Mouse (Mus musculus) megakaryocyte progenitor cell, adult 5-6 weeks (primary cell): ENCODE measurements around the gene Gal3st2c. TPM values are rescaled to one million over a fixed set of nuclear protein-coding genes. Genes with fewer than 3 reads are reported as not detected.
"Not testable (repeated sequence)": the region's sequence is repeated elsewhere in the genome, so short reads cannot be mapped to it uniquely, and the experiment has no call there.

Source experiments
- ATAC-seq: replicated peaks from 2 replicates; pipeline ENCODE4 v1.8.0; 2016; ENCODE audit warnings: mild to moderate bottlenecking, moderate TSS enrichment, inconsistent platforms; ENCODE audit not compliant: poor library complexity
- total RNA-seq, 2 experiments: library from RNA; stranded (forward) in 1 of 2; stranded (reverse) in 1 of 2; fragments of 157-497, 149-512 nt in 1 of 2; fragments of 200-1000 nt in 1 of 2; gene quantifications; 2 replicates each; pipeline versions ENCODE4 v1.2.3 to v1.2.4; 2015 to 2017

Gene Gal3st2c
- total RNA-seq, 2 experiments from 2014 or later = not detected

DNA sequence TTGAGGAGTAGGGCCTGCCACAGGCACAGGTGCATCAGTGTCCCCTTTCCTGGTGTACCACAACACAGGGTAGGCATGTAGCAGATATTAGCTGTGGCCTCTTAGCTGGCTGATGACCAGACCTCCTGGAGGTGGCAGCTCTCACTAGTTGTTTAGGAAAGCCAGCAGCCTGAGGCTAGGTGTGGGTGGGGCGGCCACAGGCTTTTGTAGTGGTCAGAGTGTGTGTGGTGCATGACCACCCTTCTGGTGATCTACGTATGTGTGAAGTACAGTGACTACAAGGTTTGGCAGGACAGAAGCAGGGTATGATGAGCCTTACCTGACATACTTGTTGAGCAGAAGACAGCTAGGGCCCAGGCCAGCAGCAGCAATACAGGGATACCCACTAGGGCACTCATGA, 50.1 kb downstream of the Gal3st2c start:
- no peak for ATAC-seq

DNA sequence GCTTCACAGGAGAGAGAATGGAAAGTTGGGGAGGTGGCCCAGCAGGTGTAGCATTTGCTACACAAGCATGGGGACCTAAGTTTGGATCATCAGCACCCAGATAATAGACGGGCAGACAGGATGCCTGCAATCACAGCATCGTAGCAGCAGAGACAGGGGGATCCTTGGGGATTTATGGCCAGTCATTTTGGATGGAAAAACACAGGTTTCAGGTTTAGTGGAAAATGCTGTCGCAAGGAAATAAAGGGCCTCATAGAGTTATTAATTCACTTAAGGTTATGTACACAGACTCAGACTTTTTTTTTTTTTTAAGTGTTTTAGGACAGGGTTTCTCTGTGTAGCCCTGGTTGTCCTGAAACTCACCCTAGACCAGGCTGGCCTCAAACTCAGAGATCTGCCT, 55.2 kb downstream of the Gal3st2c start:
- no peak for ATAC-seq

DNA sequence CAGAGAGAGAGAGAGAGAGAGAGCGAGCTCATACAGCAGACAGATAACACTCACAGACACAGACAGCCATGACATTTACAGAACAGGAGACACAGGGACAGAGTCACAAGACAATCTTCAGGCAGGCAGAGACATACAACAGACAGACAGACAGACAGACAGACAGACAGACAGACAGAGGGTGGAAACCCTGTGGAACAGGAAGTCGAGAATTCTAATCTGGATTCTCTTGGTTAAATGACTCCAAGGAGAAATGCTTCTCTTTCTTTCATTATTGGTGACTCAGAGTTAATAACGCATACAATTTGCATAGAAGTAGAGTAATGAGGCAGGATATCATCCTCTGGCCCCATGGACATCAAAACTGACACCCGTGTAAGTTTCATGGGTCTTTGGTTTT, 56.2 kb downstream of the Gal3st2c start:
- ATAC-seq = no peak

- no peak for ATAC-seq
Observed at GRCm38 (mm10) chr1:94051104-94051503, 60.8 kb downstream of the Gal3st2c start.

DNA sequence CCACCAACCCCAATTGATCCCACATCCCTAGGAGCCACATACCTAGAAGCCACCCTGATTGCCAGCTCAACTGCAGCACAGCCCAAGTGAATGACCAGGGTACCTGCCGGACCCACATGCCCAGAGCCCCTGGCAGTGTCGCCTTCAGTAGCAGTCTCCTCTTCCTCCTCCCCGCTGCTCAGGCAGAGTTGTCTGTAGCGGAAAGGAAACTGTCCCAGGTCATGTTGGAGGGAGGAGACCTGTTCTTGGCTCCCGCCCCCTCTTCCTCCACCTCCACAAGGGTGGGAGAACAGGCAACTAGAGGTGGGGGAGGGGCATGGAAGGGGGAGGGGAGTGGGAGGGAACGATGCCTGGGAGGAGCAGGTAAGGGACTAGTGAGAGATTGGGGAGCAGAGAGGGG, 62.1 kb downstream of the Gal3st2c start, which contains the start of gene Pdcd1:
Pdcd1 (minus strand) TSS at position 181 of the 400 bp plus-strand sequence.
- ATAC-seq = no peak

- ATAC-seq = peak; percentile 65
Observed at GRCm38 (mm10) chr1:94053530-94054216, 63.4 kb downstream of the Gal3st2c start.

DNA sequence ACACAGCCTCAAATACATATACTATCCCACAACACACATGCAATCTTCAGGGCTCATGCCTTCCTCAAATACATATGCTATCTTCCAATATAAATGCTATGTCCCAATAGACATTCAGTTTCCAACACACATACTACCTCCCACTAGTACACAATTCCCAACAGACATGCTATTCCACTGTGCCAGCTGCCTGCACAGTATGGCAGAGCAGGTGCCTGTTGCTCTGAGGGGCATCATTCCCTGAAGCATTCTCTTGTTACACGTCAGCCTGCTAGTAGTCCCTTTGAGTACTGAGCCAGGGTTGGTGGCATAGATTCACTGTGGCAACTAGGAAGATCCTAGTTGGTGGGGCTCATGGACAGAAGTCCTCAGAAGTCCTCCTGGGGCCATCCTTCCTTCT, 64.2 kb downstream of the Gal3st2c start:
- no peak for ATAC-seq

DNA sequence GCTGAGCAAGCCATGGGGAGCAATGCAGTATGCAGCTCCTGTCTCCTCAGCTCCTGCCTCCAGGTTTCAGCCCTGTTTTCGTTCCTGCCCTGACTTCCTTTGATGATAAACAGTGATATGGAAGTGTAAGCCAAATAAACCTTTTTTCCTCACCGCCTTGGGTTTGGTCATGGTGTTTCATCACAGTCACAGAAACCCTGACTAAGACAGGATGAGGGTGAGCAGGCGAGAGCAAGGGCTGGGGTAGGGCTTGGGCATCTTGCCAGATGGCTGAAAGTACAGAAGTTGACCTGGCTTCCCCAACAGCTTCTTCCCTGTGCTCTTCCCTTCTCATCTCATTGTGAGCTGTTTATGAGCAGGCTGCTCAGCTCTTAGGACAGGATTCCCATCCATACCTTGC, 65.7 kb downstream of the Gal3st2c start:
- peak; percentile 61 for ATAC-seq

DNA sequence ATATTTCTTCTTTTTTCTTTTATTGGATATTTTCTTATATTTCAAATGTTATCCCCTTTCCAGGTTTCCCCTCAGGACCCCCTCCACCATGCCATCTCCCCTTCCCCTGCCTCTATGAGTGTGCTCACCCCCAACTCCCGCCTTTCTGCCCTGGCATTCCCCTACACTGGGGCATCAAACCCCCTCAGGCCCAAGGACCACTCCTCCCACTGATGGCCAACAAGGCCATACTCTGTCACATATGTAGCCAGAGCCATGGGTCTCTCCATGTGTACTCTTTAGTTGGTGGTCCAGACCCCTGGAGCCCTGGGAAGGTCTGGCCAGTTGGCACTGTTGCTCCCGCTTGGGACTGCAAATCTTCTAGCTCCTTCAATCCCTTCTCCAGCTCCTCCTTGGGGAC, 67.1 kb downstream of the Gal3st2c start:
- no peak for ATAC-seq

GRCm38 (mm10) chr1:94058281-94058680, 68.0 kb downstream of the Gal3st2c start:
- not testable (repeated sequence) for ATAC-seq

Other genes starting within 250 kb of the Gal3st2c start
- gene Atg4b, start 239.0 kb upstream of the Gal3st2c start, total RNA-seq (2015) = 17.6 and 21.0 TPM in 2 replicates
- gene Atg4b, start 239.0 kb upstream of the Gal3st2c start, total RNA-seq (2017) = 50.7 and 58.5 TPM in 2 replicates
- gene Thap4, start 235.6 kb upstream of the Gal3st2c start, total RNA-seq (2015) = 40.9 and 47.0 TPM in 2 replicates
- gene Thap4, start 235.6 kb upstream of the Gal3st2c start, total RNA-seq (2017) = 21.0 and 26.2 TPM in 2 replicates
- gene Dtymk, start 188.6 kb upstream of the Gal3st2c start, total RNA-seq (2015) = 234 TPM in 2 replicates
- 229 and 230 TPM in 2 replicates for gene Dtymk, start 188.6 kb upstream of the Gal3st2c start, total RNA-seq (2017)
- 9.0 and 10.2 TPM in 2 replicates for gene Ing5, start 186.5 kb upstream of the Gal3st2c start, total RNA-seq (2015)
- gene Ing5, start 186.5 kb upstream of the Gal3st2c start, total RNA-seq (2017) = 38.3 and 42.8 TPM in 2 replicates
- gene D2hgdh, start 165.6 kb upstream of the Gal3st2c start, total RNA-seq (2015) = 11.5 and 14.4 TPM in 2 replicates
- gene D2hgdh, start 165.6 kb upstream of the Gal3st2c start, total RNA-seq (2017) = 16.5 and 17.0 TPM in 2 replicates
- gene Gal3st2, start 129.2 kb upstream of the Gal3st2c start, total RNA-seq (2015) = 0.15 TPM in 1 of 2 replicates, not detected in the other
- not detected in 2 replicates for gene Gal3st2, start 129.2 kb upstream of the Gal3st2c start, total RNA-seq (2017)
- not detected in 2 replicates for gene Gal3st2b, start 72.2 kb upstream of the Gal3st2c start, total RNA-seq (2015)
- gene Gal3st2b, start 72.2 kb upstream of the Gal3st2c start, total RNA-seq (2017) = not detected in 2 replicates
- gene Neu4, start 29.9 kb downstream of the Gal3st2c start, total RNA-seq (2015) = not detected in 2 replicates
- gene Neu4, start 29.9 kb downstream of the Gal3st2c start, total RNA-seq (2017) = not detected in 2 replicates
- not detected in 2 replicates for gene Pdcd1, start 62.0 kb downstream of the Gal3st2c start, total RNA-seq (2015)
- gene Pdcd1, start 62.0 kb downstream of the Gal3st2c start, total RNA-seq (2017) = not detected in 2 replicates